Mouse (Mus musculus): ENCODE results near the gene Klhl35.

DNA sequence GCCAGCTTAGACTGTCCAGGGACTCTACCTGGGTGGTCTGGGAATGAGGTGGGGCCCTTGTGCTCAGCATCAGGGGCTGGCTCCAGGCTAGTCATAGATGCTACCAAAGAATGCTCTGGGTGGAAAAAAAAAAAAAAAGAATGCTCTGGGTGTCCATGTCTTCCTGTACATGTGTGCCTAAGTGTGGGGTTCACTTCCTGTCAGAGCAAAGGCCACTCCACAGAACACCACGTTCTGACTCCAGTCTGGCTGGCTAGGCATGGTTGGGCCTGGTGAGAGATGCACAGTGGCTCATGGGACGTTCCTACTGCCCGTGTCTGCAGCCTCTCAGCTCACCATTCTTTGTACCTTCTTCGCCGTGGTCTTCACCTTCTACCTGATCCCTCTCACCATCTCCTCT is 17.2 kb upstream of the Klhl35 start:
- no peak for TF ChIP-seq CTCF (IDR thresholded peaks at IDR 0.05; ENCODE audit: borderline replicate concordance, extremely low read depth, insufficient read depth, insufficient read length)
- no peak for TF ChIP-seq POLR2A (IDR thresholded peaks at IDR 0.05; ENCODE audit: borderline replicate concordance, extremely low read depth, insufficient read depth, insufficient read length, poor library complexity, severe bottlenecking)

Data from brain, embryonic 14.5 days (tissue).